Mouse (Mus musculus): ENCODE results near the gene Ap3b2. TPM values are rescaled to one million over a fixed set of nuclear protein-coding genes. Genes with fewer than 3 reads are reported as not detected.
A peak's percentile ranks its signal among the peaks of the same experiment; 100 is the strongest.

Gene Ap3b2
- polyA plus RNA-seq, 1 experiment from 2014 or later = 82.3 TPM

DNA sequence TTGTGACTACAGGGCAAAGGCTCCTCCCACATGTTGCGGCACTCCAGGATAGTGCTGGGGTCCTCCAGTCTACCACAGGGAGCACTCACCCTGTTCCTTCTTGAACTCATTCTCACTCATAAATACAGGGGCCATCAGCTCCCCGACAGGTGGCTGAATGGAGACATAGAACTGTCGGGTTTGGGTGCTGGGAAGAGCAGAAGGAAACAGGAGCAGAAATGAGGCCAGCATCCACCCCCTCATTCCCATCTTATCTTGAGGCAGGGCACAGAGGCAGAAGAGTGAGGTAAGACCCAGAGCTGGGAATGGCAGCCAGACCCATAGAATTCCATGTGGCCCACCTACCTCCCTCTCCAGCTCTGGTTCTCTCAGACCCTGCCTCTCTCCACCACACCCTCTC lies 30.9 kb downstream of the Ap3b2 start:
- Histone ChIP-seq H3K4me1 (ENCODE audit: control insufficient read depth, insufficient read depth, low read length) (no peaks in the 10 kb centered on the region), H3K4me2 (ENCODE audit: low read length) (no peak overlapping the region), H3K4me3 (ENCODE audit: low read depth, low read length) (no peak overlapping the region), H3K36me3 (ENCODE audit: control insufficient read depth, insufficient read depth, low read length) (peaks cover 40% of the 10 kb centered on the region), H3K9me3 (replicated peaks; ENCODE audit: control insufficient read depth, low read length) (no peaks in the 10 kb centered on the region), H3K27ac (ENCODE audit: low read depth, low read length) (no peak overlapping the region), H3K9ac (ENCODE audit: low read length) (no peak overlapping the region), H3K27me3 (replicated peaks; ENCODE audit: control insufficient read depth, insufficient read depth, low read length) (0 out of 2 replicates have a peak, but pooled peaks cover 7% of the 10 kb centered on the region)
- WGBS = 75% methylated on average over 3 of the region's 3 CpGs
- DNase-seq (ENCODE audit: low spot score) = no peak
- ATAC-seq = no peak

DNA sequence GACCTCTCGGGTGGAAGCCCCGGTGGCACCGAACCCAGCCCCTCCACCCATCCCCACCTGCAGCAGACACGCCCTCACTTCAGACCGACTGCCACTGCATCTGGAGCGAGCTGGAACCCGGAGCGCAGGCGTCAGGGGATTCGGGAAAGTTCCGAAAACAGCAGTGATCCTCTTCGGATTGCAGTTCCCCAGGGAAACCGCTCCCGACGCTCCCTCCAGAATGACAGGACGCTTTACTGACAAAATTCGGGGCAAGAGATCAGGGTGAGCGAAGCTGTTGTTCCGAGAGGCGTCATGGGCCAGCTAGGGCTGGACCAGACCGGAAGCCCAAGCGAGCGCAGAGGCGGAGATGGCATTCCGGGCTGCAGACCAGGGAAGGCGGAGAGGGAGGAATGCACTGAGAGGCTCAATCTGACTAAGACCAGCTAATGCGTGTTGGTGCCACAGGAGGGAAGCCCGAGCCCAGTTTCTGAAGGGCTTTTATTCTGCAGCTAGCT lies 38.5 kb downstream of the Ap3b2 start, which contains the start of gene Cpeb1:
Gene Cpeb1, minus strand, starts transcription at position 311 of the 497 bp plus-strand sequence.
- Histone ChIP-seq H3K9me3 (replicated peaks; ENCODE audit: control insufficient read depth, low read length) (no peaks in the 10 kb centered on the region), H3K27ac (ENCODE audit: low read depth, low read length) (no peak within 1 kb of the TSS), H3K4me2 (ENCODE audit: low read length) (peak within 1 kb of the TSS; percentile 88), H3K27me3 (replicated peaks; ENCODE audit: control insufficient read depth, insufficient read depth, low read length) (peaks cover 64% of the 10 kb centered on the region), H3K4me3 (ENCODE audit: low read depth, low read length) (peak within 1 kb of the TSS; percentile 51), H3K4me1 (ENCODE audit: control insufficient read depth, insufficient read depth, low read length) (peaks cover 8% of the 10 kb centered on the region), H3K36me3 (ENCODE audit: control insufficient read depth, insufficient read depth, low read length) (no peaks in the 10 kb centered on the region; the same call in 1 of the 2 replicates), H3K9ac (ENCODE audit: low read length) (peak within 1 kb of the TSS; percentile 58)
- peak; percentile 57; the same call in 1 of the 2 replicates for ATAC-seq
- under 1% methylated on average over 28 of the region's 28 CpGs for WGBS
- peak; percentile 63 for DNase-seq (ENCODE audit: low spot score)

DNA sequence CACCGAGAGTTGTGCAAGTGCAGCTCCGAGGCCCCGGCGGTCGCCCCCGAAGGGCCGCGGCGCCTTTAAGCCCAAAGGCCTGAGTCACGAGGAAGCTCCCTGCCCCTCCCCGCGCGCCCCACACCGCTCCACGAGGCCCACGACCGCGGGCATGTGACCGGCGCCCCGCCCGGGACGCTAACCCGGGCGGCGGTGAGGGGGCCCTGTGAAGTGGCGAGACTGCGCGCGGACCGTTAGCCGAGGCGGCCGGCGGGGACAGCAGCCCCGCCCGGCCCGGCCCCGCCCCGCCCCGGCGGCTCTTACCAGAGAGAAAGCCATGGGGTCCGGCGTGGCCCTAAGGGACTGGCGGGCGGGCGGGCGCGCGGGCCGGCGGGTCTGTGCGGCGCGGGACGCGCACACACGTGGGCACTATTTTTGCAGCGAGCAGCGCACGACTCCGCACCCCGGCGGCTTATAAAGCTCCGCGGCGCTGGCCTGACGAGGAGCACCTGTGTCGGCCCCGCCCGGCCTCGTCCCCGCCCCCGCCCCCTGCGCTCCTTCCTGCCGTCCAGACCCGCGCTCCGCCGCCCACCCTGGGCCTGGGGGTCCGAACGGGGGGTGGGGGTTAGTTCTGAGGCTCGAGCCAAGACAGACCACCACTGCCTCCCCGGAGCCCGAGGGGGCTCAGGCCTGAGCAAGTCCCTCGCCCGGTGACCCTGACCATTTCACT lies 39.2 kb downstream of the Ap3b2 start:
- Histone ChIP-seq H3K9ac (ENCODE audit: low read length) (peak overlapping the region; percentile 58), H3K4me2 (ENCODE audit: low read length) (peak overlapping the region; percentile 88), H3K36me3 (ENCODE audit: control insufficient read depth, insufficient read depth, low read length) (no peaks in the 10 kb centered on the region), H3K27ac (ENCODE audit: low read depth, low read length) (no peak overlapping the region), H3K27me3 (replicated peaks; ENCODE audit: control insufficient read depth, insufficient read depth, low read length) (peaks cover 64% of the 10 kb centered on the region), H3K4me3 (ENCODE audit: low read depth, low read length) (peak overlapping the region; percentile 51), H3K9me3 (replicated peaks; ENCODE audit: control insufficient read depth, low read length) (no peaks in the 10 kb centered on the region), H3K4me1 (ENCODE audit: control insufficient read depth, insufficient read depth, low read length) (peaks cover 8% of the 10 kb centered on the region)
- DNase-seq (ENCODE audit: low spot score) = peak; percentile 25
- 3% methylated on average over 54 of the region's 87 CpGs for whole genome bisulfite sequencing
- ATAC-seq = peak; percentile 50

DNA sequence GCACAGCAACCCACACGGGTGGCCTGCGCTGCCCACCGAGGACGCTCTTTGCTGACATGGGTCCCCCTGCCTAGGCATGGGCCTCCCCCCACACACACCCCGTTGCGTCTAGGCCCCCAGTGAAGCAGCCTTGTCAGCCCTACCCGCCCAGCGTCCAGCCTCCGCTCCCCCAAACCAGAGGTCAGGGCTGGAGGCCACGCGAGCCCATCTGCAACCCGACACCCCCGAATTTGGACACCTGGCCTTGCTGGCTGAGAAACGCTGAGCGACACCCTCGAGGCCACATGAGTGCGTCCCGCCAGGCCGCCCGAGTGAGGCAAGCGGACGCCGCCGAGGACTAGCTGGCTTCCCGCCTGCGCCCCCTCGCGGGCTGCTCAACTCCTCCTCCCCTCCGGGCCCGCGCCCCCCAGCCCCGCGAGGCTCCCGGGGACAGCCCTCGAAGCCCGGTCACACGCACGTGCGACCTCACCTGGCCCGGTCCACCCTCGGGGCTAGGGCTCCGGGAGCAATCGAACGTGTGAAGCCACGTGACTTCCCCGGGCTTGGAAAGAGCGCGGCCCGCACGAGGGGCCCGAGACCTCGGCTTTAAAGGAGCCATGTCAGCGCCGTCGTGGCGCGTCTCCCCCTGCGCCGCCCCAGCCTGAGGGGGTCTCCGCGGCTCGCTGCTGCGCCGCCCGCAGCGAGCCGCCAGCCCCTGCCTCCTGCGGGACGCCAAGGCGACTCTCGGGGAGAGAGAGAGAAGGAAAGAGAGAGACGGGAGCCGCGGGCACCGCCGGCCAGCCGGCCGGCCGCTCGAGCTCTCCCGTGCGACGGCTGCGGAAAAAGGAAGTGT lies 40.1 kb downstream of the Ap3b2 start:
- 1% methylated on average over 77 of the region's 84 CpGs for WGBS
- H3K9me3 ChIP-seq (replicated peaks; ENCODE audit: control insufficient read depth, low read length) = no peaks in the 10 kb centered on the region
- H3K4me3 ChIP-seq (ENCODE audit: low read depth, low read length) = peak overlapping the region; percentile 51
- no peak overlapping the region for H3K27ac ChIP-seq (ENCODE audit: low read depth, low read length)
- peak overlapping the region; percentile 58; the same call in 1 of the 2 replicates for H3K9ac ChIP-seq (ENCODE audit: low read length)
- peak overlapping the region; percentile 88 for H3K4me2 ChIP-seq (ENCODE audit: low read length)
- H3K4me1 ChIP-seq (ENCODE audit: control insufficient read depth, insufficient read depth, low read length) = peaks cover 8% of the 10 kb centered on the region
- H3K36me3 ChIP-seq (ENCODE audit: control insufficient read depth, insufficient read depth, low read length) = no peaks in the 10 kb centered on the region
- ATAC-seq (peak; percentile 54), DNase-seq (ENCODE audit: low spot score) (peak; percentile 58)
- peaks cover 64% of the 10 kb centered on the region for H3K27me3 ChIP-seq (replicated peaks; ENCODE audit: control insufficient read depth, insufficient read depth, low read length)

DNA sequence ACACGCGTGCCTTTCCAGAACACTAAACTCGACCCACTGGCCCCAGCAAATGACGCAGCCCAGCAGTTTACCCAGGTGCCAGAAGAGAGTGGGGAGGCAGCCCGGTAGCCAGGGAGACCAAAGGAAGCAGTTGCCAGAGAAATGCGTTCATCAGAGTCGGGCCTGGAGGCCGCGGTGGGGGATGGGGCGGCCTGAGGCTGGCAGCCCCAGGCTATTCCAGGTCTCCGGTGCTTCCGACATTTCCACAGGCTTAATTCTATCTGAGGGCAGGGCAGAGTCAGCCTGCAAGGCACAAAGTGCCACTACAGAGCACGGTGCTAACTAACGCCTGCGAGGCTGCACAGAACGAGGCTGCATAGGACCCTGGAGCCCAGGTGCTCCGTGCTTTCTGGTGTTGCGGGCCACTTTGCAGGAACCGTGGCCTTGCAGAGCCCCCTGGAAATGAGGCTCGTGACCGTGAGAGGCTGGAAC lies 40.7 kb downstream of the Ap3b2 start:
- H3K9ac ChIP-seq (ENCODE audit: low read length) = no peak overlapping the region

More for the DNA sequence above, 40.7 kb downstream of the Ap3b2 start:
- no peak overlapping the region for H3K27ac ChIP-seq (ENCODE audit: low read depth, low read length)
- ATAC-seq = peak; percentile 47; the same call in 1 of the 2 replicates
- DNase-seq (ENCODE audit: low spot score) = peak; percentile 42
- H3K36me3 ChIP-seq (ENCODE audit: control insufficient read depth, insufficient read depth, low read length) = no peaks in the 10 kb centered on the region
- peak overlapping the region; percentile 88 for H3K4me2 ChIP-seq (ENCODE audit: low read length)
- no peaks in the 10 kb centered on the region for H3K9me3 ChIP-seq (replicated peaks; ENCODE audit: control insufficient read depth, low read length)
- H3K4me1 ChIP-seq (ENCODE audit: control insufficient read depth, insufficient read depth, low read length) = peaks cover 8% of the 10 kb centered on the region
- H3K4me3 ChIP-seq (ENCODE audit: low read depth, low read length) = peak overlapping the region; percentile 51
- peaks cover 59% of the 10 kb centered on the region for H3K27me3 ChIP-seq (replicated peaks; ENCODE audit: control insufficient read depth, insufficient read depth, low read length)
- 5% methylated on average over 21 of the region's 21 CpGs for WGBS

MicroRNA genes within 50 kb of the gene (microRNA counts, 519-probe panel; counts per million panel counts)
- 1,935 counts per million, percentile 5 among the panel's probes with 10 or more counts for microRNA mmu-miR-1839-3p
- 3,824 counts per million, percentile 43 among the panel's probes with 10 or more counts for microRNA mmu-miR-1839-5p

Other genes with a start within 250 kb of the Ap3b2 start
- gene Rps17, start 148.7 kb downstream of the Ap3b2 start, polyA plus RNA-seq (2014; fragmentation: Nextera tagmentation; extraction: Ambion mirVana) = 769 and 900 TPM in 2 replicates
- gene Cpeb1, start 38.5 kb downstream of the Ap3b2 start, polyA plus RNA-seq (2014; fragmentation: Nextera tagmentation; extraction: Ambion mirVana) = 1.1 and 2.7 TPM in 2 replicates
- gene BC048679, start 4.4 kb upstream of the Ap3b2 start, polyA plus RNA-seq (2014; fragmentation: Nextera tagmentation; extraction: Ambion mirVana) = not detected in 2 replicates
- 0.09 and 0.23 TPM in 2 replicates for gene Fsd2, start 73.0 kb upstream of the Ap3b2 start, polyA plus RNA-seq (2014; fragmentation: Nextera tagmentation; extraction: Ambion mirVana)
- 4.7 and 5.8 TPM in 2 replicates for gene Whamm, start 77.3 kb upstream of the Ap3b2 start, polyA plus RNA-seq (2014; fragmentation: Nextera tagmentation; extraction: Ambion mirVana)
- 15.9 and 16.6 TPM in 2 replicates for gene Homer2, start 213.6 kb upstream of the Ap3b2 start, polyA plus RNA-seq (2014; fragmentation: Nextera tagmentation; extraction: Ambion mirVana)